Mouse (Mus musculus) megakaryocyte, embryonic 14.5 days (primary cell): ENCODE results near the gene Tmem143. TPM values are rescaled to one million over a fixed set of nuclear protein-coding genes. Genes with fewer than 3 reads are reported as not detected.
"Not testable (repeated sequence)": the region's sequence is repeated elsewhere in the genome, so short reads cannot be mapped to it uniquely, and the experiment has no call there.

ENCODE experiments used
- H3K27me3 ChIP-seq: replicated peaks from 2 replicates; pipeline ENCODE3; 2012; ENCODE audit warnings: inconsistent platforms
- H3K36me3 ChIP-seq: replicated peaks from 2 replicates; pipeline ENCODE3; 2012; ENCODE audit warnings: low read length, inconsistent platforms, mixed read lengths
- H3K4me1 ChIP-seq: 2 replicates; pipeline ENCODE4 v1.6.1; 2012; ENCODE audit warnings: inconsistent platforms
- H3K4me3 ChIP-seq: replicated peaks from 2 replicates; pipeline ENCODE3; 2012; ENCODE audit warnings: moderate library complexity, mild to moderate bottlenecking, inconsistent platforms
- H3K9me3 ChIP-seq: 2 replicates; pipeline ENCODE4 v1.6.1; 2012; ENCODE audit warnings: inconsistent platforms
- FLI1 ChIP-seq: IDR thresholded peaks from 2 replicates; pipeline ENCODE4 v1.6.1; 2012; ENCODE audit warnings: low read length, inconsistent platforms, mixed read lengths
- GATA1 ChIP-seq: IDR thresholded peaks from 3 replicates; pipeline ENCODE4 v1.6.1; 2012; ENCODE audit warnings: mixed read lengths, low read length, inconsistent platforms, borderline replicate concordance
- polyA plus RNA-seq: library from polyadenylated mRNA; stranded (reverse); fragments of >175 nt; gene quantifications from 2 replicates; pipeline ENCODE4 v1.2.3, GENCODE M21; 2012; ENCODE audit warnings: low replicate concordance; ENCODE audit not compliant: insufficient read depth

Tmem143 gene
- polyA plus RNA-seq, 1 experiment = 32.5 TPM

GRCm38 (mm10) chr7:45922928-45923761 is 26.4 kb downstream of the Tmem143 start:
- TF ChIP-seq FLI1 = peak; percentile 91
- no peak for TF ChIP-seq GATA1
- Histone ChIP-seq H3K4me3 (peak overlapping the region; percentile 93), H3K4me1 (peaks cover 62% of the 10 kb centered on the region)

GRCm38 (mm10) chr7:45923762-45924428 is 27.2 kb downstream of the Tmem143 start, which contains the start of gene Ccdc114:
Gene Ccdc114 (plus strand): TSS chr7:45924072.
- Histone ChIP-seq H3K9me3 (peaks cover 26% of the 10 kb centered on the region), H3K4me1 (peaks cover 59% of the 10 kb centered on the region), H3K4me3 (peak within 1 kb of the TSS; percentile 93)

More at GRCm38 (mm10) chr7:45922928-45923761, 26.4 kb downstream of the Tmem143 start:
- peaks cover 27% of the 10 kb centered on the region for H3K36me3 ChIP-seq
- peaks cover 23% of the 10 kb centered on the region for H3K9me3 ChIP-seq
- H3K27me3 ChIP-seq = no peaks in the 10 kb centered on the region

GRCm38 (mm10) chr7:45924429-45924816 is 27.7 kb downstream of the Tmem143 start:
- Histone ChIP-seq H3K4me3 (peak overlapping the region; percentile 93), H3K4me1 (peaks cover 54% of the 10 kb centered on the region), H3K27me3 (no peaks in the 10 kb centered on the region), H3K9me3 (peaks cover 26% of the 10 kb centered on the region), H3K36me3 (peaks cover 17% of the 10 kb centered on the region)
- no peak for TF ChIP-seq FLI1
- TF ChIP-seq GATA1 = no peak

More at GRCm38 (mm10) chr7:45923762-45924428, 27.2 kb downstream of the Tmem143 start, which contains the start of gene Ccdc114:
- TF ChIP-seq GATA1 (no peak), FLI1 (no peak)
- Histone ChIP-seq H3K36me3 (peaks cover 22% of the 10 kb centered on the region), H3K27me3 (no peaks in the 10 kb centered on the region)

GRCm38 (mm10) chr7:45928626-45929295 is 32.0 kb downstream of the Tmem143 start:
- Histone ChIP-seq H3K27me3 (no peaks in the 10 kb centered on the region), H3K36me3 (peaks cover 12% of the 10 kb centered on the region), H3K9me3 (peaks cover 44% of the 10 kb centered on the region), H3K4me3 (no peak overlapping the region), H3K4me1 (peaks cover 11% of the 10 kb centered on the region)
- no peak for TF ChIP-seq FLI1
- TF ChIP-seq GATA1 = no peak

GRCm38 (mm10) chr7:45929688-45930087 is 32.9 kb downstream of the Tmem143 start:
- peaks cover 1% of the 10 kb centered on the region; the same call in 1 of the 2 replicates for H3K4me1 ChIP-seq
- peaks cover 12% of the 10 kb centered on the region for H3K36me3 ChIP-seq
- no peak overlapping the region for H3K4me3 ChIP-seq
- peaks cover 44% of the 10 kb centered on the region for H3K9me3 ChIP-seq
- TF ChIP-seq GATA1 (no peak), FLI1 (no peak)
- H3K27me3 ChIP-seq = no peaks in the 10 kb centered on the region

GRCm38 (mm10) chr7:45933766-45934165 is 37.0 kb downstream of the Tmem143 start:
- not testable (repeated sequence) for H3K4me1 ChIP-seq, H3K36me3 ChIP-seq, H3K4me3 ChIP-seq
- Histone ChIP-seq H3K9me3 (peaks cover 19% of the 10 kb centered on the region), H3K27me3 (peaks cover 12% of the 10 kb centered on the region)

- H3K4me1 ChIP-seq = no peaks in the 10 kb centered on the region
Measured at GRCm38 (mm10) chr7:45935114-45935513, 38.4 kb downstream of the Tmem143 start.

GRCm38 (mm10) chr7:45939836-45940235 is 43.1 kb downstream of the Tmem143 start:
- H3K4me3 ChIP-seq = no peak overlapping the region
- peaks cover 48% of the 10 kb centered on the region for H3K27me3 ChIP-seq
- H3K4me1 ChIP-seq = peaks cover 9% of the 10 kb centered on the region; the same call in 1 of the 2 replicates
- no peaks in the 10 kb centered on the region for H3K9me3 ChIP-seq
- no peaks in the 10 kb centered on the region for H3K36me3 ChIP-seq
- TF ChIP-seq GATA1 = no peak
- no peak for TF ChIP-seq FLI1

More at GRCm38 (mm10) chr7:45935114-45935513, 38.4 kb downstream of the Tmem143 start:
- no peak for TF ChIP-seq FLI1
- TF ChIP-seq GATA1 = no peak
- Histone ChIP-seq H3K4me3 (no peak overlapping the region), H3K9me3 (peaks cover 19% of the 10 kb centered on the region), H3K36me3 (peaks cover 2% of the 10 kb centered on the region), H3K27me3 (peaks cover 23% of the 10 kb centered on the region)

- peaks cover 4% of the 10 kb centered on the region for H3K9me3 ChIP-seq
- H3K36me3 ChIP-seq = no peaks in the 10 kb centered on the region
- no peak overlapping the region for H3K4me3 ChIP-seq
- peaks cover 9% of the 10 kb centered on the region for H3K4me1 ChIP-seq
- H3K27me3 ChIP-seq = peaks cover 48% of the 10 kb centered on the region
- TF ChIP-seq GATA1 (no peak), FLI1 (no peak)
Measured at GRCm38 (mm10) chr7:45941986-45942385, 45.2 kb downstream of the Tmem143 start.

- H3K4me3 ChIP-seq, H3K9me3 ChIP-seq, H3K4me1 ChIP-seq, H3K36me3 ChIP-seq: not testable (repeated sequence)
- H3K27me3 ChIP-seq = peaks cover 55% of the 10 kb centered on the region
Measured at GRCm38 (mm10) chr7:45943280-45943679, 46.5 kb downstream of the Tmem143 start.
